Mouse (Mus musculus) cortical plate, adult 2 months (tissue): ENCODE results near the gene Olfr76.

Source experiments
- CTCF ChIP-seq: fragments of 200-500 bp; IDR thresholded peaks from 2 replicates; pipeline ENCODE4 v1.5.1; 2011; ENCODE audit warnings: mild to moderate bottlenecking, control low read depth, low read length; ENCODE audit not compliant: insufficient read depth; ENCODE audit errors: extremely low read depth
- POLR2A ChIP-seq: fragments of 200-500 bp; IDR thresholded peaks from 2 replicates; pipeline ENCODE4 v1.6.1; 2011; ENCODE audit warnings: mild to moderate bottlenecking, low read length, control low read depth; ENCODE audit not compliant: insufficient read depth; ENCODE audit errors: extremely low read depth

- TF ChIP-seq CTCF (no peak), POLR2A (no peak)
These were observed 19.8 kb downstream of the Olfr76 start, which contains the start of gene Olfr1427 for GRCm38 (mm10) chr19:12103234-12103633.
